Mouse (Mus musculus) limb, embryonic 14.5 days (tissue): ENCODE results near the gene Map7d1. TPM values are rescaled to one million over a fixed set of nuclear protein-coding genes. Genes with fewer than 3 reads are reported as not detected.

Experiments
- ATAC-seq: fragments of 200-750 bp; cut with Nextera tagmentation; 2 replicates; pipeline ENCODE4 v1.8.0; 2017; ENCODE audit warnings: low read depth, moderate number of reproducible peaks, moderate TSS enrichment; ENCODE audit not compliant: low FRiP score
- DNase-seq: peaks from one replicate; pipeline ENCODE4 v3.0.0-alpha.2; 2015; ENCODE audit warnings: low spot score
- H3K27ac ChIP-seq: fragments of 300-500 bp; sonication (generic); replicated peaks from 2 replicates; pipeline ENCODE4 v1.5.1; 2014; ENCODE audit warnings: low read depth, mild to moderate bottlenecking, low read length, moderate library complexity, mixed read lengths
- H3K27me3 ChIP-seq: fragments of 300-500 bp; sonication (generic); 2 replicates; pipeline ENCODE4 v1.6.1; 2014; ENCODE audit warnings: low read length, mixed read lengths; ENCODE audit not compliant: control insufficient read depth, insufficient read depth
- H3K36me3 ChIP-seq: fragments of 300-500 bp; sonication (generic); 2 replicates; pipeline ENCODE4 v1.6.1; 2014; ENCODE audit warnings: mild to moderate bottlenecking, low read length, moderate library complexity, mixed read lengths; ENCODE audit not compliant: control insufficient read depth, insufficient read depth
- H3K4me1 ChIP-seq: fragments of 300-500 bp; sonication (generic); 2 replicates; pipeline ENCODE4 v1.6.1; 2014; ENCODE audit warnings: antibody characterized with exemption, low read length, mixed read lengths; ENCODE audit not compliant: control insufficient read depth, insufficient read depth
- H3K4me2 ChIP-seq: fragments of 300-500 bp; sonication (generic); replicated peaks from 2 replicates; pipeline ENCODE4 v1.6.1; 2014; ENCODE audit warnings: low read depth, mild to moderate bottlenecking, low read length, moderate library complexity; ENCODE audit not compliant: severe bottlenecking
- H3K4me3 ChIP-seq: fragments of 300-500 bp; sonication (generic); replicated peaks from 2 replicates; pipeline ENCODE4 v1.5.1; 2014; ENCODE audit warnings: low read length
- H3K9ac ChIP-seq: fragments of 300-500 bp; sonication (generic); 2 replicates; pipeline ENCODE4 v1.6.1; 2014; ENCODE audit warnings: mild to moderate bottlenecking, low read depth, low read length, moderate library complexity; ENCODE audit not compliant: severe bottlenecking
- H3K9me3 ChIP-seq: fragments of 300-500 bp; sonication (generic); 2 replicates; pipeline ENCODE4 v1.6.1; 2016; ENCODE audit warnings: low read length; ENCODE audit not compliant: control insufficient read depth
- POLR2A ChIP-seq: fragments of 200-500 bp; IDR thresholded peaks from 2 replicates; pipeline ENCODE4 v1.8.0; 2012; ENCODE audit warnings: inconsistent platforms, mild to moderate bottlenecking, moderate library complexity, borderline replicate concordance; ENCODE audit not compliant: insufficient read depth, insufficient read length; ENCODE audit errors: extremely low read depth
- WGBS: fragments of 180-500 bp; shearing (Covaris S2); extraction: QIAGEN DNeasy Blood & Tissue Kit; methylation state at CpG from one replicate; pipeline ENCODE4 v1.1.7; 2014; 5-methylcytosine and 5-hydroxymethylcytosine counted together
- polyA plus RNA-seq, 2 experiments: library from polyadenylated mRNA; depleted of rRNA in 1 of 2; stranded (reverse) in 1 of 2; unstranded in 1 of 2; fragments of >200 nt; fragmentation: Nextera tagmentation in 1 of 2; extraction: Ambion mirVana in 1 of 2; gene quantifications; 2 replicates each; pipeline versions ENCODE4 v1.2.1 to v1.2.3; 2012 to 2014

Map7d1 gene
- polyA plus RNA-seq, 2 experiments, result 58.3 to 113 TPM

DNA sequence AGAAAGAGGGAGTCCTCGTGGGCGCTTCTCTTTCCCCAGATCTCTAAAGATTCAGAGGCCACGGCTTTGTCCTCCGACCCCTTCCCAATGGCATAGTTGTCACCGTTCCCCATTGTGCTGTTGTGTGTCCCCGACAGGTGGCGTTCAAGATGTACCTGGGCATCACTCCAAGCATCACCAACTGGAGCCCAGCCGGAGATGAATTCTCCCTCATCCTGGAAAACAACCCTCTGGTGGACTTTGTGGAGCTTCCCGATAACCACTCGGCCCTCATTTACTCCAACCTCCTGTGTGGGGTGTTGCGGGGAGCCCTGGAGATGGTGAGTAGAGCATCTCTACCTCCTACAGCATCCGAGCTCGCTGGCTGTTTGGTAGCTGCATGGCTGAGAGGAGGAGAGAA lies 17.6 kb upstream of the Map7d1 start:
- Histone ChIP-seq H3K27ac (no peak overlapping the region), H3K9me3 (no peaks in the 10 kb centered on the region), H3K4me2 (no peak overlapping the region), H3K27me3 (no peaks in the 10 kb centered on the region), H3K36me3 (peaks cover 37% of the 10 kb centered on the region), H3K9ac (no peak overlapping the region), H3K4me1 (peaks cover 10% of the 10 kb centered on the region), H3K4me3 (no peak overlapping the region)
- 72% methylated on average over 13 of the region's 13 CpGs for WGBS
- ATAC-seq (no peak), DNase-seq (no peak)
- TF ChIP-seq POLR2A, result no peak

GRCm38 (mm10) chr4:126269292-126269691 lies 13.1 kb upstream of the Map7d1 start:
- no peak for TF ChIP-seq POLR2A
- H3K4me2 ChIP-seq, result no peak overlapping the region
- no peak for ATAC-seq
- no peaks in the 10 kb centered on the region for H3K4me1 ChIP-seq
- no peaks in the 10 kb centered on the region for H3K9me3 ChIP-seq
- H3K27ac ChIP-seq, result no peak overlapping the region
- no peaks in the 10 kb centered on the region for H3K27me3 ChIP-seq
- H3K4me3 ChIP-seq, result no peak overlapping the region
- no peak overlapping the region for H3K9ac ChIP-seq
- peaks cover 31% of the 10 kb centered on the region for H3K36me3 ChIP-seq
- 75% methylated on average over 3 of the region's 3 CpGs for WGBS
- no peak for DNase-seq

- TF ChIP-seq POLR2A, result peak; percentile 62; the same call in 1 of the 2 replicates
- Histone ChIP-seq H3K36me3 (peaks cover 8% of the 10 kb centered on the region; the same call in 1 of the 2 replicates), H3K9ac (peak within 1 kb of the TSS; percentile 89), H3K27ac (peak within 1 kb of the TSS; percentile 70), H3K27me3 (no peaks in the 10 kb centered on the region), H3K4me3 (peak within 1 kb of the TSS; percentile 86), H3K4me1 (peaks cover 41% of the 10 kb centered on the region), H3K9me3 (no peaks in the 10 kb centered on the region), H3K4me2 (peak within 1 kb of the TSS; percentile 85)
- DNase-seq (peak; percentile 100), ATAC-seq (peak; percentile 91)
- WGBS, result under 1% methylated on average over 40 of the region's 46 CpGs
These were observed 6.1 kb upstream of the Map7d1 start, which contains the start of gene Trappc3 for GRCm38 (mm10) chr4:126262119-126262807. Gene Trappc3, plus strand, starts transcription at chr4:126262325.

- no peak for ATAC-seq
- no peaks in the 10 kb centered on the region for H3K9me3 ChIP-seq
- no peak overlapping the region for H3K4me3 ChIP-seq
- peak overlapping the region; percentile 45; the same call in 1 of the 2 replicates for H3K27ac ChIP-seq
- DNase-seq, result no peak
- H3K4me2 ChIP-seq, result no peak overlapping the region
- peaks cover 5% of the 10 kb centered on the region; the same call in 1 of the 2 replicates for H3K36me3 ChIP-seq
- no peak for TF ChIP-seq POLR2A
- H3K9ac ChIP-seq, result no peak overlapping the region
- H3K27me3 ChIP-seq, result no peaks in the 10 kb centered on the region
- H3K4me1 ChIP-seq, result peaks cover 46% of the 10 kb centered on the region
- WGBS, result 50% methylated on average over 7 of the region's 7 CpGs
These were observed 5.5 kb upstream of the Map7d1 start for GRCm38 (mm10) chr4:126261675-126262074.

GRCm38 (mm10) chr4:126261266-126261665 lies 5.1 kb upstream of the Map7d1 start:
- WGBS, result 70% methylated on average over 6 of the region's 6 CpGs
- ATAC-seq, result no peak
- no peaks in the 10 kb centered on the region for H3K27me3 ChIP-seq

More at GRCm38 (mm10) chr4:126261266-126261665, 5.1 kb upstream of the Map7d1 start:
- no peak for TF ChIP-seq POLR2A
- H3K9me3 ChIP-seq, result no peaks in the 10 kb centered on the region
- H3K4me3 ChIP-seq, result no peak overlapping the region
- H3K4me1 ChIP-seq, result peaks cover 46% of the 10 kb centered on the region
- H3K9ac ChIP-seq, result no peak overlapping the region
- DNase-seq, result no peak
- peak overlapping the region; percentile 70 for H3K27ac ChIP-seq
- H3K36me3 ChIP-seq, result peaks cover 3% of the 10 kb centered on the region; the same call in 1 of the 2 replicates
- H3K4me2 ChIP-seq, result no peak overlapping the region; the same call in 1 of the 2 replicates
